Mouse (Mus musculus) neural tube, embryonic 13.5 days (tissue): ENCODE measurements around the gene Arg1. TPM values are rescaled to one million over a fixed set of nuclear protein-coding genes. Genes with fewer than 3 reads are reported as not detected.

Experiments
- ATAC-seq: fragments of 200-750 bp; cut with Nextera tagmentation; 2 replicates; pipeline ENCODE4 v1.8.0; 2017; ENCODE audit warnings: low read depth, mild to moderate bottlenecking, moderate TSS enrichment, moderate library complexity
- H3K27ac ChIP-seq: fragments of 300-500 bp; sonication (generic); replicated peaks from 2 replicates; pipeline ENCODE4 v1.5.1; 2015; ENCODE audit warnings: moderate library complexity, mild to moderate bottlenecking, inconsistent platforms
- H3K27me3 ChIP-seq: fragments of 300-500 bp; sonication (generic); 2 replicates; pipeline ENCODE4 v1.6.1; 2015; ENCODE audit warnings: mild to moderate bottlenecking, inconsistent platforms
- H3K36me3 ChIP-seq: fragments of 300-500 bp; sonication (generic); 2 replicates; pipeline ENCODE4 v1.6.1; 2015; ENCODE audit warnings: mild to moderate bottlenecking, inconsistent platforms
- H3K4me1 ChIP-seq: fragments of 300-500 bp; sonication (generic); replicated peaks from 2 replicates; pipeline ENCODE4 v1.6.1; 2015; ENCODE audit warnings: inconsistent platforms
- H3K4me2 ChIP-seq: fragments of 300-500 bp; sonication (generic); 2 replicates; pipeline ENCODE4 v1.6.1; 2015; ENCODE audit warnings: inconsistent platforms, mild to moderate bottlenecking, moderate library complexity
- H3K4me3 ChIP-seq: fragments of 300-500 bp; sonication (generic); 2 replicates; pipeline ENCODE4 v1.5.1; 2015; ENCODE audit warnings: mild to moderate bottlenecking, inconsistent platforms
- H3K9ac ChIP-seq: fragments of 300-500 bp; sonication (generic); 2 replicates; pipeline ENCODE4 v1.6.1; 2015; ENCODE audit warnings: moderate library complexity, mild to moderate bottlenecking, inconsistent platforms
- H3K9me3 ChIP-seq: fragments of 300-500 bp; sonication (generic); 2 replicates; pipeline ENCODE4 v1.6.1; 2016; ENCODE audit warnings: inconsistent platforms
- WGBS: fragments of 180-500 bp; shearing (Covaris S2); methylation state at CpG from one replicate; pipeline ENCODE4 v1.1.7; 2015; 5-methylcytosine and 5-hydroxymethylcytosine counted together
- polyA plus RNA-seq: library from polyadenylated mRNA; unstranded; fragments of >200 nt; fragmentation: Nextera tagmentation; extraction: Ambion mirVana; gene quantifications from 2 replicates; pipeline ENCODE4 v1.2.1, GENCODE M21; 2015

Gene Arg1
- polyA plus RNA-seq, 1 experiment from 2014 or later, result 7.3 TPM

- Histone ChIP-seq H3K4me2 (no peak overlapping the region), H3K27ac (no peak overlapping the region), H3K4me3 (no peak overlapping the region), H3K4me1 (no peaks in the 10 kb centered on the region), H3K27me3 (no peaks in the 10 kb centered on the region), H3K9me3 (no peaks in the 10 kb centered on the region), H3K36me3 (no peaks in the 10 kb centered on the region), H3K9ac (no peak overlapping the region)
- WGBS, result 83% methylated on average over 7 of the region's 7 CpGs
- ATAC-seq, result no peak
Observed at GRCm38 (mm10) chr10:24952549-24952948, 25.3 kb upstream of the Arg1 start.

DNA sequence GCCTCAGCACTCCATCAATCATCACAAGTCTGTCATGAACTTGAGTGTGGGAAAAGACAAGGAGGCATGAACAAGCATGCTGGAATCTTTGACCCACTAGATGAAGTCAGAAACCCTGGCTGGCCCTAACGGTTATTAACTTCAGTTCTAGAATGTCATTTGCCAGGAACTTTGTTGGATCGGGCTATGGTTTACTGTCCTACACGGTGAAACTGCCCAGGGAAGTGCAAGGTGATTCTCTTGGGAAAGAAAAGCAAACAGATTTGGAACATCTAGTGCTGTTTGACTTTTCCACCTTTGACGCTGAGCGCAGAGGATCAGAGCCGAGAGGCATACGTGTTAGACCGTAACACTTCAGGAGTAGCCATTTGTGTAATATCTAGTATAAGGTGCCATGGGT lies 24.3 kb upstream of the Arg1 start:
- Histone ChIP-seq H3K4me1 (no peaks in the 10 kb centered on the region), H3K4me2 (no peak overlapping the region), H3K4me3 (no peak overlapping the region), H3K27ac (no peak overlapping the region), H3K36me3 (no peaks in the 10 kb centered on the region), H3K9ac (no peak overlapping the region), H3K27me3 (no peaks in the 10 kb centered on the region), H3K9me3 (no peaks in the 10 kb centered on the region)
- WGBS, result 92% methylated on average over 8 of the region's 8 CpGs
- no peak for ATAC-seq

- ATAC-seq, result no peak
- Histone ChIP-seq H3K9me3 (no peaks in the 10 kb centered on the region), H3K27me3 (no peaks in the 10 kb centered on the region), H3K4me3 (no peak overlapping the region), H3K4me2 (no peak overlapping the region), H3K9ac (no peak overlapping the region), H3K27ac (no peak overlapping the region), H3K36me3 (no peaks in the 10 kb centered on the region), H3K4me1 (no peaks in the 10 kb centered on the region)
- 84% methylated on average over 4 of the region's 4 CpGs for WGBS
Observed at GRCm38 (mm10) chr10:24950223-24950622, 22.9 kb upstream of the Arg1 start.

GRCm38 (mm10) chr10:24948278-24948677 lies 21.0 kb upstream of the Arg1 start:
- H3K27me3 ChIP-seq, result no peaks in the 10 kb centered on the region
- ATAC-seq, result no peak
- H3K4me1 ChIP-seq, result no peaks in the 10 kb centered on the region
- H3K36me3 ChIP-seq, result no peaks in the 10 kb centered on the region
- no peak overlapping the region for H3K4me2 ChIP-seq
- no peak overlapping the region for H3K27ac ChIP-seq
- 83% methylated on average over 8 of the region's 8 CpGs for WGBS
- H3K9ac ChIP-seq, result no peak overlapping the region
- no peak overlapping the region for H3K4me3 ChIP-seq
- no peaks in the 10 kb centered on the region for H3K9me3 ChIP-seq

GRCm38 (mm10) chr10:24947871-24948270 lies 20.6 kb upstream of the Arg1 start:
- Histone ChIP-seq H3K9me3 (no peaks in the 10 kb centered on the region), H3K27me3 (no peaks in the 10 kb centered on the region), H3K9ac (no peak overlapping the region), H3K4me2 (no peak overlapping the region), H3K4me3 (no peak overlapping the region), H3K27ac (no peak overlapping the region), H3K36me3 (no peaks in the 10 kb centered on the region), H3K4me1 (no peaks in the 10 kb centered on the region)
- no peak for ATAC-seq
- 93% methylated on average over 3 of the region's 3 CpGs for WGBS

- Histone ChIP-seq H3K9ac (no peak overlapping the region), H3K9me3 (no peaks in the 10 kb centered on the region), H3K27ac (no peak overlapping the region), H3K4me3 (no peak overlapping the region), H3K4me1 (peaks cover 20% of the 10 kb centered on the region), H3K36me3 (no peaks in the 10 kb centered on the region), H3K27me3 (no peaks in the 10 kb centered on the region), H3K4me2 (no peak overlapping the region)
- WGBS, result 81% methylated on average over 6 of the region's 6 CpGs
- no peak for ATAC-seq
Observed at GRCm38 (mm10) chr10:24930143-24930542, 2.9 kb upstream of the Arg1 start.

GRCm38 (mm10) chr10:24928072-24928471 lies 788 bp upstream of the Arg1 start:
- peaks cover 20% of the 10 kb centered on the region for H3K4me1 ChIP-seq
- 19% methylated on average over 12 of the region's 12 CpGs for WGBS
- H3K27ac ChIP-seq, result no peak overlapping the region
- H3K9me3 ChIP-seq, result no peaks in the 10 kb centered on the region
- no peaks in the 10 kb centered on the region for H3K27me3 ChIP-seq
- H3K4me3 ChIP-seq, result no peak overlapping the region
- no peaks in the 10 kb centered on the region for H3K36me3 ChIP-seq
- no peak for ATAC-seq
- H3K4me2 ChIP-seq, result no peak overlapping the region
- no peak overlapping the region for H3K9ac ChIP-seq

DNA sequence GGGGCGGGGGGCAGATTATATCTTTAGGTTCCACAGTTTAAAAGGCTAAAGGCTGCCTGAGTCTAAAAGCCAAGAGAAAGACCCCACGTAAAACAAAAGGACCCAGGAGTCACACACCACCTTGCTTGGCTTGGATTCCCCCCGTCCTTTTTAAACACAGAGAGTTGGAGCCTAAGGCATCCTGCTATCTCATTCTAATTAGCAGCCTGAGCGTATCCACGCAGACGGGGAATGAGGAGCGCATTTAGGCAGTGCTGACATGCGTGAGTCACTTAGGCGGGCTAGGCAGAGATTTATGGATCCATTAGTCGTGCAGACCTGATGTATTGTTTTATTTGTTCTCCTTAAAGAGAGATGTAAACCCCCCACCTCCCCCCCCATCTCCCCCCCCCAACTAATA lies 904 bp downstream of the Arg1 start:
- H3K4me3 ChIP-seq, result no peak overlapping the region
- no peaks in the 10 kb centered on the region for H3K27me3 ChIP-seq
- H3K4me2 ChIP-seq, result peak overlapping the region; percentile 18; the same call in 1 of the 2 replicates
- no peak overlapping the region for H3K27ac ChIP-seq
- peaks cover 20% of the 10 kb centered on the region for H3K4me1 ChIP-seq
- ATAC-seq, result peak; percentile 91
- 11% methylated on average over 10 of the region's 10 CpGs for WGBS
- H3K36me3 ChIP-seq, result no peaks in the 10 kb centered on the region
- H3K9me3 ChIP-seq, result no peaks in the 10 kb centered on the region
- H3K9ac ChIP-seq, result peak overlapping the region; percentile 22

GRCm38 (mm10) chr10:24924296-24924695 lies 3.0 kb downstream of the Arg1 start:
- no peaks in the 10 kb centered on the region for H3K27me3 ChIP-seq
- H3K36me3 ChIP-seq, result no peaks in the 10 kb centered on the region
- H3K27ac ChIP-seq, result no peak overlapping the region
- no peaks in the 10 kb centered on the region for H3K9me3 ChIP-seq
- peaks cover 20% of the 10 kb centered on the region for H3K4me1 ChIP-seq
- H3K4me3 ChIP-seq, result no peak overlapping the region
- WGBS, result 74% methylated on average over 3 of the region's 3 CpGs
- H3K4me2 ChIP-seq, result no peak overlapping the region
- no peak for ATAC-seq
- no peak overlapping the region for H3K9ac ChIP-seq

- no peak overlapping the region for H3K4me2 ChIP-seq
- no peaks in the 10 kb centered on the region for H3K27me3 ChIP-seq
- 0 out of 2 replicates have a peak, but pooled peaks cover 9% of the 10 kb centered on the region for H3K36me3 ChIP-seq
- ATAC-seq, result no peak
- no peaks in the 10 kb centered on the region for H3K9me3 ChIP-seq
- no peak overlapping the region for H3K4me3 ChIP-seq
- 80% methylated on average over 4 of the region's 4 CpGs for WGBS
- no peak overlapping the region for H3K9ac ChIP-seq
- no peak overlapping the region for H3K27ac ChIP-seq
- H3K4me1 ChIP-seq, result peaks cover 18% of the 10 kb centered on the region
Observed at GRCm38 (mm10) chr10:24922977-24923376, 4.3 kb downstream of the Arg1 start.

DNA sequence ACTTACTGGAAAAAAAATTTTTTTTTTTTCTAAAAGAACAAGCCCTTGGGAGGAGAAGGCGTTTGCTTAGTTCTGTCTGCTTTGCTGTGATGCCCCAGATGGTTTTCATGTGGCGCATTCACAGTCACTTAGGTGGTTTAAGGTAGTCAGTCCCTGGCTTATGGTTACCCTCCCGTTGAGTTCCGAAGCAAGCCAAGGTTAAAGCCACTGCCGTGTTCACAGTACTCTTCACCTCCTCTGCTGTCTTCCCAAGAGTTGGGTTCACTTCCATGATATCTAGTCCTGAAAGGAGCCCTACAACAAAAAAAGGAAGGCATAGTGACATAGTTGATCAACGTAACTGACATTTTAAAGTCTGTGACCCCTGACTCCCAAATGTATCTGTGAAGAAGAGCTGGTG lies 11.8 kb downstream of the Arg1 start:
- Histone ChIP-seq H3K36me3 (peaks cover 66% of the 10 kb centered on the region), H3K9ac (no peak overlapping the region), H3K4me3 (no peak overlapping the region), H3K9me3 (no peaks in the 10 kb centered on the region), H3K4me1 (no peaks in the 10 kb centered on the region), H3K4me2 (no peak overlapping the region), H3K27ac (no peak overlapping the region), H3K27me3 (no peaks in the 10 kb centered on the region)
- WGBS, result 93% methylated on average over 6 of the region's 6 CpGs
- no peak for ATAC-seq

- no peak overlapping the region for H3K9ac ChIP-seq
- ATAC-seq, result no peak
- WGBS, result 96% methylated on average over 14 of the region's 14 CpGs
- no peak overlapping the region for H3K4me2 ChIP-seq
- no peak overlapping the region for H3K4me3 ChIP-seq
- H3K9me3 ChIP-seq, result no peaks in the 10 kb centered on the region
- no peaks in the 10 kb centered on the region for H3K27me3 ChIP-seq
- no peaks in the 10 kb centered on the region for H3K4me1 ChIP-seq
- peaks cover 83% of the 10 kb centered on the region for H3K36me3 ChIP-seq
- H3K27ac ChIP-seq, result no peak overlapping the region
Observed at GRCm38 (mm10) chr10:24912576-24912975, 14.7 kb downstream of the Arg1 start.

DNA sequence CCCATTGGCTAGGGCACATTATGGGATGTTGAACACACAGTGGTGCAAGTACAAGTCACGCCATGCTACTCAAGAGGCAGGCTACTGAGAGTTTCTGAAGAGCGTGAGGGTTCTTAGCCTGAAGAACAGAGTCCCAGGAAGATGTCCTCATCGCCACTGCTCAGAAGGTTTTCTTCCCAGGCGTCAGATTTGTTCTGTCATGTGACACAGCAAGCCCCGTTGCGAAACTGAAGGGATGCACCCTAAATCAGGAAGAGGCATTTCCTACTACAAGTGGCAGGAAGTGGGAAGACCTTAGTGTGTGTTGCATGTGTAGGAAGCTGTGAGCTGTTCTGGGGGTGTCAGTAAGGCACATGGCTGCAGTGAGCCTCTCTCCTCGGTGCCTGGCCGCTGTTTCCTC lies 16.1 kb downstream of the Arg1 start:
- Histone ChIP-seq H3K27ac (no peak overlapping the region), H3K4me1 (no peaks in the 10 kb centered on the region), H3K9ac (no peak overlapping the region), H3K36me3 (peaks cover 96% of the 10 kb centered on the region), H3K27me3 (no peaks in the 10 kb centered on the region), H3K4me2 (no peak overlapping the region), H3K9me3 (no peaks in the 10 kb centered on the region), H3K4me3 (no peak overlapping the region)
- ATAC-seq, result no peak
- 91% methylated on average over 8 of the region's 8 CpGs for WGBS
